Mouse (Mus musculus) T-cell, adult 2 months (primary cell): ENCODE measurements around the gene Mfsd6l.

Experiments
- DNase-seq: peaks from one replicate; pipeline ENCODE4 v3.0.0; 2022; ENCODE audit warnings: low spot score

The Mfsd6l gene

DNA sequence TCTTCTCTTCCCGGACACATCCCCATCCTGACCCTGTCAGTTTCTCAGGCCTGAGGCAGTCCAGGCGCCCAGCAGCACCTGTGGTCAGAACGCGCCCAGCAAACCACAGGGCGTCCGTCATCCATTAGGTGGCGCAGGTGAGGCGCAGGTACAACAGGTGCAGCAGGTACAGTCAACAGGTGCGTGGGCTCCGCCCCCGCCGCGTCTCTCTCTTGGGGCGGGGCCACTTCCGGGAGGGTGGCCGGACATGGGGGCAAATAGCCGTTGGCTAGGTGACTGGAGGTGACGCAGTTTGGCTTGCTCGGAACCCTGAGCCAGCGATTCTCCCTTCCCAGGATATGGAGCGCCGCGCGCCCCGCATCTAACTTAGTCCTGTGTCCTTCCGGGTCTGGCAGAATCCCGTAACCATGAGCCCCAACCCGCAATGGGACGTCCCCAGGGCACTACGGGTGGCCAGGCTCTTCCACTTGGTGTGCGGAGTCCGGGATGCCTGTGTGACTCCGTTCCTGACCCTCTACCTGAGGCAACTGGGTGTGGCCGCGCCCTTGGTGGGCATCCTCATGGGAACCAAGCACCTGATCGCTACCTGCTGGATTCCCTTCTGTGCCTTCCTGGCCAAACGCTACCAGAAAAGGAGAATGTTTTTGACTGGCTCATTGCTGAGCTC lies at the start of gene Mfsd6l:
Gene Mfsd6l (plus strand): TSS at position 269 of the 667 bp plus-strand sequence.
- DNase-seq, result no peak

DNA sequence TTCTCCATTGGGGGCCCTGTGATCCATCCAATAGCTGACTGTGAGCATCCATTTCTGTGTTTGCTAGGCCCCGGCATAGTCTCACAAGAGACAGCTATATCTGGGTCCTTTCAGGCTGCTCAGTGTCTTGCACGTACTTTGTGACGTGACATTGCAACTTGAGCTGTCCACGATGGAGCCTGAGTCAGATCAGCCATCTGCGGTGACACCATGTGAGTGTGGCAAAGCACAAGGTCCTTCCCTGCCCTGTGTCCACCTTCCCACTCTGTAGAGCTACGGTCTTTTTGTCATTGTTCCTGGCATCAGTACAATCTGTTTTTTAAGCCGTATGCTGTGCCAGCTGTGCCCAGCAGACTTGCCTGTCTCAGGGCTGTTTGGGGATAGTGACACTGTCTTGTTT lies 48.7 kb upstream of the Mfsd6l start:
- no peak for DNase-seq

DNA sequence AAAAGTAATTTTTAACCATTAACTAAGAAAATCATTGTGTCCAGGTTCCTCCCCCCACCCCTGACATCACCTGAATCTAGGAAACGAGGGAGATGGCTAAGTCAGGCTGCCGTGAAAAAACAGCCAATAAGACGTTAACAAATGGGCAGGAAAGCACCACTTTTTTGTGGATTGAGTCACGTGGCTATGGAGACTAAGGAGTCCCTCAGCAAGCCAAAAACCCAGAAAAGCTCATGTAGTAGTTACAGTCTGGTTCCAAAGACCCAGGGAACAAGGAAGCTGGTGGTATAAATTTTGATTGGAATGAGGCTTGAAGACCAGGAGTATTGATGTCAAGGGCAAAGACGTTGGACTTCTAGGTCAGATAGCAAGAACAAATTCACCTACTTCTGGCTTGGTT lies 47.4 kb upstream of the Mfsd6l start:
- no peak for DNase-seq

DNA sequence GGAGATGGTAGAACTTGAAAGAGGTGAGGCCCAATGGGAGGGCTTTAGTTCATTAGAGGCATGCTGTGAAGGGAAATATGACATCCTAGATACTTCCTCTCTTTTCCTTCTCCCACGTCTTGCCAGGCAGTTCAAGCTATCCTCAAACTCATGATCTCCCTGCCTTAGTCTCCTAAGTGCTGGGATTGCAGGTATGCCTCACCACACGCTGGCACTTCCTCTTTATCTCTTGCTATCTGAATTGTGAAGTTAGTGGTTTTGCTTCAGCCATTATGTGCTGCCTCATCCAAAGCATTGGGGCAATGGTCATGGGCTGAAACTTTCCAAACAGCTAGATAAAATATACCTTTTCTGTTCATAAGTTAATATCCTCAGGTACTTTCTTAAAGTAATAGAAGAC lies 46.8 kb upstream of the Mfsd6l start:
- no peak for DNase-seq

DNA sequence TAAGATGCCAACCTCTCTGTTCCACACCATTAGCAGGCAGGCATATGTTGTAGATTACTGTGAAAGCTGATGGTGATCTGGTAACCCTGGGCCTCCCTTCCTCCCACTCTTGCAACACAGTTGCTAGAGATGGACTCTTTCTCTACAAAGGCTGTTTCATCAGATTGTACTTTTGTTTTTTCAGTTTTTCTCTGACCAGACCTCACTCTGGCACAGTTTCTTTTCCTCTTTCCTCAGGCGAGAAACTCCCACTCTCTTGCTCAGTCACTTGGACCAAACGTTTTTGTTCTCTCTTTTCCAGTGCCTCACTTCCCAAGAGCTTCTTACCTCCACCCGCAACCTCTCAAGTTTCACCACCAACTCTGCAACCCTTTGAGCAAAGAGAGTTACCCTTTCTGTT lies 42.0 kb upstream of the Mfsd6l start:
- DNase-seq, result no peak

DNA sequence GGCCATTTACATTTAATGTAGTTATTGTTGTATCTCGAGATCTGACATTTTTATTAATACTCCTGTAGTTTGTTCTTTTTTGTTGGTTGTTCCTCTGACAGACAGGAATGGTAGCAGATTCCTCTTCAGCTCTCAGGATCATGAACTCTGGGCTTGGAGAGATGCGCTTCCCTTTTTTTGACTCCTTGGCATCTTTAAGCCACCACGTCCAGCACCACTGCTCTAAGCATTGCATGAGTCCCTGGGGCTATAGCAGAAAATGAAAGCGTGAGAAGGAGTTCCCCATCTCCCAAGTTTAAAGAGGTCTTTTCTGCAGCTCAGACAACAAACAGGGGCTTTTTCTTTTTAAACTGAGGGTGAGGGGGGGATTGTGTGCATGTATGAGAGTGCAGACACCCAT lies 36.6 kb upstream of the Mfsd6l start:
- no peak for DNase-seq

DNA sequence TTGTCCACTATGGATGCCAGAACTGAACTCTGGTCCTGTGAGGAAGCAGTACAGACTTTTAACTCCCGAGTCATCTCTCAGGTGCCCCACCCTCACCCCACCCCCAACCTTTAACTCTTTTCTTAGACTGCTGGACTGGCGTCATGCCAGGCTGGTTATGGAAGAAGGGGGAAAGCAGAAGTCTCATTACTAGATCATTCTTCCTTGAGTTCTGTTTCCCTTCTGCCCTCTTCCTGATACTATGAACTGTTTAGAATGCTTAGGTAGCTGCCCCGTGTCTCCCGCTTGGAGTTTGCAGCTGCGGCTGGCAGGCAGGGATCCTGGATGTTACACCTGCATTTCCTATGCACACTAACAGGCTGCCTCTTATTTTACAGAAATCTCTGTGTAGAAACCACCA lies 36.2 kb upstream of the Mfsd6l start:
- no peak for DNase-seq

DNA sequence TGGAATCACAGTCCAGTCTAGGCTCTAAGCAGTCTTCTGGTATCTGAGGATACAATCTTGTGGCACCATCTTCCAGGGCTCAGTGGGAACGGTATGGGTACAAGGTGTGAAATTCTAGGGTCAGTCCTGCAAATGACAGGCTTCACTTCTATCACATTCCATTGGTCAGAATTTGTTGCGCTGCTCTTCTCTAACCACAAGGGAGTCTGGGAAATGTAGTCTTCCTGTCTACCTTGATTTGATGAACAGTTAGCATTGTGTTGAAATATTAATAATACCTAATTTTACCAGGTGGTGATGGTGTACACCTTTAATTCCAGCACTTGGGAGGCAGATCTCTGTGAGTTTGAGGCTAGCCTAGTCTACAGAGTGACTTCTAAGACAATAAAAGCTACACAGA lies 35.5 kb upstream of the Mfsd6l start:
- no peak for DNase-seq

DNA sequence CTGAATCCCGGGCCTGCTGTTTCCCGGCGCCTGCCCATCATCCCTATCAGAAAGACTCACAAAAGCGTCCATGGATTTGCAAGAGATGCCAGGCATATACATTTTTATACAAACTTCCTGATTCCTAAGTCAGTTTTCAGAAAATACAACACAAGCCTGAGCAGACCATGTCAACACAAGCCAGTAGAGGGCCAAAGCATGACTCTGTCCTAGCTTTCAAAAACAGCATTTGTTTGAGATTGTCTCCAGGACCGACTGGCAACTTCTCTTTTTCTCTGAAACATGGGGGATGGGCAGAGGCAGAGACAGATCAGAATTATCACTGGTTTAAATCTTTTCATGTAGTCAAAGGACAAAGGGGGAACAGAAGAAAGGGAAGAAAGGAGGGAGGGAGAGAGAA lies 34.6 kb upstream of the Mfsd6l start:
- DNase-seq, result no peak

DNA sequence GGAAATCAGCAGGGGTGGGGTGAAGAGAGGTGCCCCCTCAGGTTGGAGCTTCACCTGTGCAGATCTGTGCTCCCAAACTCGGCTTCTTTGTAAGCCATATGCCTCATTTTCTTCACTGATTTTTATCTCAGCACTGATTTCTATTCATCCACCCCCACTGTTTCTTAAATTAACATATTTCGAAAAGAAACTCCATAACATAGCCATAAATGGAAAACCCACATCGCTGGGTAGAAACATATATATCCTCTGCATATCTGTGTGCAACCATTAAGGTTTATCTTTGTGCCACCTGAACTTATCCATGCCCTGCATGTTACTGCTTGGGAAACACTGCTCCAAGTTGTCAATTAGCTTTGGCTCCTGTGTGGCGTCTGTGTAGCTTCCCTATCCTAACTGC lies 29.5 kb upstream of the Mfsd6l start:
- DNase-seq, result no peak

DNA sequence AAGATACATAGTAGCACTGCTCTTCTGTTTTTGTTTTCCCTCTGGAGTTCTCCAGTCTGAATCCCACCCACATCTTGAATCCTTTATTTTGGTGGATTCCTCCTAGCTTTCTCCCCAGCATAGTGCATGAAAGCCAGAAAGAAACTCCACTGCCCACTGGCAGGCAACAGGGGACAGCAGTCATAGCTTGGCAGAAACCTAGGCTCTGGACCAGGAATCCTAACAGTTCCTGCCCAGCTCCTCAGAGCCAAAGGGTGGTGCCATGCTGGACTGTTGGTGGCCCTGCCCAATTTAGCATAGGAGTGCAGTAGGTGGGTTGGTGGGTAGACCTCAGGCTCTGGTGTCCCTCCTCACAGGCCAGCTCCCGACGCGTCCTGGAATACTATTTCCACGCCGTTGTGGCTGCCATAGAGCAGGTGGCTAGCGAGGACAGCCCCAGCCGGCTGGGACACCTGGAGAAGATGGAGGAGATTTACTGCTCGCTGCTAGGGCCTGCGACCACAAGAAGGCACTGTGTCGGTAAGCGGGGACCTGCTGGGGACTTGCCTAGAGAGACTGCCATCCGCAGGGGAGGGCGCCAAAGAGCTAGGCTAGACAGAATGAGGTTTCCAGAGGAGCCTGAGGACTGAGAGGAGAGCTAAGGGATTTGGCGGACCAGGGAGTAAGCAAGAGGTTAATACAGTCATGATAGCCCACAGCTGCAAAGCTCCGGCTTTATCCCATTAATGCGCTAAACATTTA lies 24.8 kb upstream of the Mfsd6l start:
- DNase-seq, result peak; percentile 13

DNA sequence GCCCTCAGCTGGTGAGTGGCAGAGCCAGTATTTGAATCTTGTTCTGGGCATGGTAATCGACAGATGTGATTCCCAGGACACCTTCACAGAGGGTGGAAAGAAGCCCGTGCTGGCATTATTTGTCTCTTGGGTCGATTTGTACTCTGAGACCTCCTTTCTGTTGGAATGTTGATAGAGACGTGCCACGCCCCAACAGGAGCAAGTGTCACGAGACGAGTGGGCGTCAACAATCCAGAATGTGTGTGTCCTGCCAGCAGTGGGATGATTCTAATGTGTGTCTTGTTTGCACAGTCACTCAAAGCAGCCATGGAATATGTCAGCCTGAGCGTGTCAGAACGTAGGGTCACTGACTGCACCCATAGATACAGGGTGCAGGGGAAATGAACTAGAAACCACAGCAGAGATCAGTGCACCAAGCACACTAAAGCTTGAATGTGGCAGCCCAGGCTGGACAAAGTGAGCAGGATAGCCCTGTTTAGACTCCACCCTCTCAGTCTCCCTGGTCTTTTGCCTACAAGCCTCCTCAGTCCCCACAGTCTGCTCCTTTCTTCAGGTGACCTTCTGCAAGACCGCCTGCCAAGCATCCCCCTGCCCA lies 23.9 kb upstream of the Mfsd6l start:
- no peak for DNase-seq

DNA sequence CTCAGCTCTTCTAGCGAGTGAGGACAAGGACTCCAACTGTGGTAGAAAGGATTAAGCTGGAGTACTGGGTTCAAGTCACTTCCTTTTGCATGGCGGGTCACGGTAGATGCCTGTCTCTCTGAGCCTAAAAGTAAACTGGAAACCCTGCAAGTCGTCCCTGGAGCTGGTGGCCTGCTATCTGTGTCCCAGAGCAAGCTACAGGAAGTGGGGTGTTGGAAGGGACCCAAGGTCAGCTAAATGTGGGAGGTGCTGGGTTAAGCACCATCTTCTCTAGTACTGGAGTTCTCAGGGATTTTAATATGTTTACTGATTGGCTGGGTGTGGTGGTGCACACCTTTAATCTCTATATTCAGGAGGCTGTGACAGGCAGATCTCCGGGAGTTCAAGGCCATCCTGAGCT lies 23.2 kb upstream of the Mfsd6l start:
- DNase-seq, result no peak

DNA sequence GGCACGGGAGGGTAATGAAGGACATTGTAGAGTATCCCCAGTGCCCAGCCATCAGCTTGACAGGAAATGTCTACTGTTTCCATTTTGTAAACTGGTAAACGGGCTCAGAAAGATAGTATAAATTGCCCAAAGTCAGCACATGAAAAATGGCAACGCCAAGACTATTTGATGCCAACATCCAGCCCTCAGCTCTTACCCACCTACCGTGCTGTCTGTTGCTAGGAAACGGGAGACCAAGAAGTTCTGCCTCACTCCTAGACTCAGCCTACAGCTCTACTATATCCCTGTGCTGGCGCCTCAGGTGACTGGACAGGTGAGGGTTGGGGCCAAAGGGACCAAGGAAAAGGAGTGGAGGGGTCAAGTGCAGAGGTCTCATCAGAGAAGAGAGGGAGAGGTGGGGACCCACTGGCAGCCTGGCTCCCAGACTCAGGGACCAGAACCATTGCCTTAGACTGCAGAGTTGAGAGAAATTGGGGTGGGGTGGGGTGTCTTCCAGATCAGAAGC lies 22.0 kb upstream of the Mfsd6l start:
- DNase-seq, result no peak

DNA sequence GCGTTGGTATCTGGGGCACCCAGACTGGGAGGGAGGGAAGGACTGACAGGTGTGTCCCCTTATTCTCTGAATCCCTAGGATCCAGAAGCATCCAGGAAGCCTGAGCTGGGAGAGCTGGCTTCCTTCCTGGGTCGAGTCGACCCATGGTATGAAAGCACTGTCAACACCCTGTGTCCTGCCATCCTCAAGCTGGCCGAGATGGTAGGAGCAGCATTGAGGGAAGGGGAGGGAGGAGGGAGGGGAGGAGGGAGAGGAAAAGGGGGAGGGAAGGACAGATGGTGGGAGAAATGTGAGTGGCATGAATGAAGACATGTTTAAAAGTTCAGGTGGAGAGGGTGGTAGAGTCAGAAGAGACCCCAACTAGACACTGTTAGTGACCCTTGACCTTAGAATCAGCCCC lies 20.0 kb upstream of the Mfsd6l start:
- DNase-seq, result no peak

DNA sequence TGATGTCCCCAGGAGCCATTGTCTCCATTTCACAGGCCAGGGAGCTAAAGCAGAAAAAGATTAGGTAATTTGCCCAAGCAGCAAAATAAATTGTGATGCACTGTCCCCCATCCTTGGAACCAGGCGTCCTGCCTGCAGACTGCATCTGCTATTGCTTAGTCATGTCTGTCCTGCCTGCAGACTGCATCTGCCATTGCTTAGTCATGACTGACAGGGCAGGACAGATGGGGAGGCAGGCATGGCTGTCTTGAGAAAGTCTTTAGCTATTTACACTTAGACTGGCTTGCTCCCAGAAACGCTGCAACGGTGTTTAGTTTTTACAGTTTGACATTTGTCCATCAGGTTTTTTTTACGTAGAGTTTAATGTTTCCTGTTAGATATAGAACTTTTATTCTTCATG lies 19.5 kb upstream of the Mfsd6l start:
- no peak for DNase-seq

DNA sequence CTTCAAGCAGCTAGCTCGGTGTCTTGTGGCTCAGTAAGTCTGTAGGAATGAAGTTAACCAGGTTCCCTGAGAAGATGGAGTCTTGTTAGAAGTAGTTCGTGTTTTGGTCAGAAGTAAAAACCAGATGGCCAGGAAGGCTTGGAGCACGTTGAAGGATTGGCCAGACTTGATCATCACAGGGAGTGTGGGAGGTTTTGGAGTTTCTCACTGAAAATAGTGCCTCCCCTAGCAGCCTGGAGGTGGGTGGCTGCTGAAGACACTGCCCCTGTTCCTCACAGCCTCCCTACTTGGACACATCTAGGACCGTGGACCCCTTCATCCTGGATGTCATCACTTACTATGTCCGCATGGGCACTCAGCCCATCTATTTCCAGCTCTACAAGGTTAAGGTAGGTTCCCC lies 16.4 kb upstream of the Mfsd6l start:
- no peak for DNase-seq

DNA sequence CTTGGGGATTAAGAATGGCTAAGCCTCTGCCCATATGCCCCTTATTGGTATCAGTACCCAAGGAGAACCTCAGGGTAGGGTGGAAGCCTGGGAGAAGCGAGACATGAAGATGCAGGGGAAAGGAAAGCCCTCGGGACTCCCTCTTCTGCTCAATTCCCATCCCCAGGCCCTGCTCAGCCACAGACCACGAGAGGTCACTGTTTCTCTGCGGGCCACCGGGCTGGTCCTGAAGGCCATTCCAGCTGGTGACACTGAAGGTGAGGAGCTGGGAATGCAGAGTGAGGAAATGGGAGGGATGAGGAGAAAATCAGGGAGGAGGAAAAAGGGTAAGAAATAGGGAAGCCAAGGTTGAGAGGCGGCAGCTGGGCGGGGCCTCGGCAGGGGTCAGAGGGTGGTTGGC lies 11.4 kb upstream of the Mfsd6l start:
- no peak for DNase-seq

DNA sequence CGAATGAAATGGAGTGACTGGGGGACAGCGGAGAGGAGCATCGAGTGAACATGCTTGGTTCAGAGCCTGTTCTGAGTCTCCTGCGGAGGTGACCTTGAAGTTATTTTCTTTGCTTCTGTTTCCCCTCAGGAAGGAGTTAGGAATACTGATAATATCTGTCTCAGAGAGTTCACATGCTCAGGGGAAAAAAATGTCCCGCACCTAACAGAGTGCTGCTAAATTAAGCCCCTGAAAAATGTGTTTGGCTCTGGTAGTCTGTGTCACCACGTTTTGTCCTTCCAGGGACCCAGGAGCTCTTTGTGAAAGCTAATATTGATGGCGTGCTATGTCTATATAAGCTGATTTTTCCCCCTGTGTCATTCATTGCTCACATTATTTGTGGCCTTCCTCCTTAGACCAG lies 10.8 kb upstream of the Mfsd6l start:
- no peak for DNase-seq

DNA sequence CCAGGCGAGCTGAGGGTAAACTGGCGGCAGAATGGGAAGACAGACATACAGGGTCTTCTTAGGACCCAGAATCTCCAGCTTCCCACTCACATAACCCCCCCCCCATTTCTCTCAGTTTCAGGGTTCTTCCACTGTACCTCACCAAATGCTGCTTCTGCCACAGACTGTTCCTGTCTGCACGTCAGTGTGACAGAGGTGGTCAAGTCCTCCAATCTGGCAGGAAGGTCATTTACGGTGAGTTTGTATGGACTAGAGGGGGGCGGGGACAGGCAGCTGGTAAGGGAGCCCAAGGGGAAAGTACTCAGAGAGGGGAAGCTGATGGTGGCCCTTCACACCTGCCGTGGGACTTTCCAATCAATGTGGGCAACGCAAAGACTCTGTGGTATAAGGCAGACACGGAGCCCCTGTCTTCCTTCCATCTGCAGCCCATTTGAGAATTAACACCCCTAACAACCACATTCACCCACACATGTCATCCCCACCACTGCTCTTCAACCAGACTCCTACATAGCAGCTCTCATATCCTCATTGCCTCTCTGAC lies 10.2 kb upstream of the Mfsd6l start:
- DNase-seq, result no peak

DNA sequence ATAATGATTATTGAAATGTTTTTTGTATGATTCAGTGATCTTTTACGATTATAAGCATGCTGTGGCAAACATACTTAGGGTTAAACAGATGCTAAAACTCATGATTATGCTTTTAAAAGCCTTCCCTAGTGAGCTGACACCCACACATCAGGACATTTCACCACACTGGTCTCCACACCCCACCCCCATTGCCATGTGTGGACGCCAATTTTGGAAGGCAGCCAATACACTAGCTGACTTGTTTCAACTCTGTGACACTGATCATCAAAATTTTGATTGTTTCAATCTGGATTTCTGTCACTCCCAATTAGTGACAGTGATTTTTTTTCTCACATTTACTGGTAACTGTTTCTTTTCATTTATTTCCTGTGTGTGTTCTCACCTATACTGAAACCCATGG lies 8.5 kb upstream of the Mfsd6l start:
- DNase-seq, result no peak

DNA sequence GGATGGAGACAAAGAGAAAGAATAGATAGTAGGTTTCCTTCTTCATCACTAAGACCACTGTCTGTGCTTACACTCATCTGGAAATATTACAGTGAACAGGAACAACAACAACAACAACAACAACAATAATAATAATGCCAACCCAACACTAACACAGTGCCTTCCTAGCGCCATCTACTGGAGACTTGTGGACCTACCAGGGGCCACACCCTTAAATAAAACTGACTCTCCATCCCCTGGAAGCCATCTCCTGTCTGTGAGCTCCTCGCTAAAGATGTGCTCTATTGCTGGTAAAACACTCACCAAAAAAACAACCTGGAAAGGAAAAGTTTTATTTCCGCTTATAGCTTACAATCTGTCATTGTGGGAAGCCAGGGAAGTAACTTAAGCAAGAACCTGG lies 6.4 kb upstream of the Mfsd6l start:
- no peak for DNase-seq

DNA sequence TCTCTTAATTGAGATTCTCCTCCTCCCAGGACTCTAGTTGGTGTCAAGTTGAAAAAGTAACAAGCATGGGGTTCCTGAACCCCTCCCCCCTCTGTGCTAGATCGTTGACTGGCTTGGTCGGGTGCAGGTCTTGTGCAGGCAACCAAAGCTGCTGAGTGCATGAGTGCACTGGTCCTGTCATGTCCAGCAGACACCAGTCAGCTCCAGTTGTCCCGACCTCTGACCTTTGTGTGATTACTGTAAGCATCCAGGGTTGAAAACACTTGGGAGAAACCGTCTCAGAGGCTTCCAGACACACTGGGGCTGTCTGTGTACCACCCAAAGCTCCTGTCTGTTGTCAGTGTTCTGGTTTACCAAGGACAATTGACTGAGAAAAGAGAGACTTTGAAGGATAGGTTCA lies 5.6 kb upstream of the Mfsd6l start:
- no peak for DNase-seq
